Mouse (Mus musculus): ENCODE measurements around the gene Rab43. TPM values are rescaled to one million over a fixed set of nuclear protein-coding genes. Genes with fewer than 3 reads are reported as not detected.
A peak's percentile ranks its signal among the peaks of the same experiment; 100 is the strongest.

The Rab43 gene
- polyA plus RNA-seq, 1 experiment from 2014 or later = 5.8 TPM

DNA sequence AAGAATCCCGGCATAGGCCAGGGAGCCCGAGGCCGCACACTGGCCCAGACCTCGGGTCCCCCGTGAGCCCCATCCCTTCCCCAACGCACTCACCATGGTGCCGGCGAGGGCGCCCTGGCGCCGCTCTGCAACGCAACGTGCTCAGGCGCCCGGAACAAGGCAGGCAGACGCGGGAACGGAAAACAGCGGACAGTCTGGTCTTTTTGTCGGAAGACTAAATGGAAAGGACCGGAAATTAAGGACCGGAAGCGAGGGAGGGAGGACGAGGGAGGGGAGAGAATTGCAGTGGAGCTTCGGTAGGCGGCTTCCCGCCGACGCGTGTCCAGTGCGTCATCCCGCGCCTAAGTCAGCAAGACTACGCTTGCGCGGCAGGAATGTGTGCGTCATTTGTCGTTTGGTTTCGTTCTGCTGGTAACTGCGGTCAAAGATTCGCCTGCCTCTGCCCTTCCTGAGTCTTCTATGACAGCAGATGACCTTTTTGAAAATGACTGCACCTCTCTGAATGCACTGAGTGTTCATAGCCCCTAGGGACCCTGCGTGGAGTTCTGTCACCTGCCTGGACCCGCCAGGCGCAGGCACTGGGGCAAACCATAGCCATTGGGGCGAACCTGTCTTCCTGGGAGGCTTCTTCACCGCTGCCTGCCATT, 26.7 kb upstream of the Rab43 start, which contains the start of gene Isy1:
TSS of gene Isy1 (minus strand) at position 248 of the 647 bp plus-strand sequence.
- Histone ChIP-seq H3K27ac (replicated peaks) (peak within 1 kb of the TSS; percentile 93), H3K9me3 (replicated peaks) (no peaks in the 10 kb centered on the region), H3K27me3 (ENCODE audit: low read depth, poor library complexity, severe bottlenecking) (no peaks in the 10 kb centered on the region), H3K4me1 (peaks cover 23% of the 10 kb centered on the region), H3K4me3 (peak within 1 kb of the TSS; percentile 78), H3K36me3 (peaks cover 57% of the 10 kb centered on the region)
- peak; percentile 95 for DNase-seq (ENCODE audit: low spot score)
- 2% methylated on average over 46 of the region's 46 CpGs for WGBS

DNA sequence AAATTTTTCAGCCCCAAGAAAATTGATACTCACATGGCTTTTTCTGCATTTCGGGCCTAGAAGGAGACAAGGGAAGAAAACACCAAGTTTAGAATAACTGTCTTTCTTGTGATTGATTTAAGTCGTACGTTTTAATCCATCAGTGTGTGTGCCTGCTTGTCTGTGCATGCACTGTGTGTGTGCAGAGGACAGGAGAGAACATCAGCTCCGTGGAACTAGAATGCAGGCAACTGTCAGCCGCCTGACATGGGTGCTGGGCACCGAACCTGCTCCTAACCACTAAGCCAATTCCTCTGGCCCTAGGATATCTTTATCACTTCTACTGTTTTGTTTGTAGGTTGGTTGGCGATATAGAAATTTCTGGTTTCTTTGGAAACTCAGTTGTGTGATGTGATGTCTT, 23.7 kb upstream of the Rab43 start, which contains the start of gene Gm45140:
TSS of gene Gm45140 (minus strand) at position 101 of the 400 bp plus-strand sequence.
- no peak within 1 kb of the TSS for H3K27ac ChIP-seq (replicated peaks)
- WGBS = 96% methylated on average over 7 of the region's 7 CpGs
- no peak for DNase-seq (ENCODE audit: low spot score)
- no peak within 1 kb of the TSS for H3K4me3 ChIP-seq
- H3K36me3 ChIP-seq = peaks cover 59% of the 10 kb centered on the region
- H3K27me3 ChIP-seq (ENCODE audit: low read depth, poor library complexity, severe bottlenecking) = no peaks in the 10 kb centered on the region
- peaks cover 23% of the 10 kb centered on the region for H3K4me1 ChIP-seq
- no peaks in the 10 kb centered on the region for H3K9me3 ChIP-seq (replicated peaks)

DNA sequence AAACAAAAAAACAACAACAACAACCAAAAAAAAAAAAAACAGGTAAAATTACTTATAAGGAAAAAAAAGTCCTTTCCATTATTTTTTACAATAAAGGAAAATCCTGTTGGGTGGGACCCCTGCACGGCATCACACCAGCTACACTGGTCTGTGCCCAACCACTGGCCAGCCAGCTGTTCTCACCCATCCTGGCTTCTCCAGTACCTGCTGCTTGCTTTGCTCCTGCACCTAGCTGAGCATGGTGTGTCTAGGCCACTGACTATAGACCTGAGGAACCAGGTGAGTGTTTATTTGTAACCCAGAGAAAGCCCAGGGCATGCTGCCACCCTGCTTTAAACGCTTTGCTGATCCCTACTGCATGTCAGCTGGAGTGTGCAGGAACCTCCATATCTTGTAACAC, 8.4 kb upstream of the Rab43 start:
- Histone ChIP-seq H3K9me3 (replicated peaks) (no peaks in the 10 kb centered on the region), H3K27ac (replicated peaks) (no peak overlapping the region), H3K36me3 (peaks cover 99% of the 10 kb centered on the region), H3K4me3 (no peak overlapping the region), H3K27me3 (ENCODE audit: low read depth, poor library complexity, severe bottlenecking) (no peaks in the 10 kb centered on the region), H3K4me1 (no peaks in the 10 kb centered on the region)
- DNase-seq (ENCODE audit: low spot score) = no peak
- WGBS = 98% methylated on average over 2 of the region's 2 CpGs

DNA sequence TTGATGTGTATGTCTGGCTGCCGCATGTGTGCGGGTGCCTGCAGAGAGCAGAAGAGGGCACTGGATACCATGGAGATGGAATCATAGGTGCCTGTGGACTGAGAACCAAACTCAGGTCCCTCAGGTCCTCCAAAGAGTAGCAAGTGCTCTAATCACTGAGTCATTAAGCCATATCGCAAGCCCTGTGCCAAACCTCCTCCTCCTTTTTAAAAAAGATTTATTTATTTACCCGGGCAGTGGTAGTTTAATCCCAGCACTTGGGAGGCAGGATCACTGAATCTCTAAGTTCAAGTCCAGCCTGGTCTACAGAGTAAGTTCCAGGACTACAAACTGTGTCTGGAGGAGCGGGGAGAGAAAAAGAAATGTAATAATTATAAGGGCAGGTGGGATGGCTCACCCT, 2.5 kb upstream of the Rab43 start:
- WGBS = 91% methylated on average over 5 of the region's 5 CpGs
- Histone ChIP-seq H3K4me1 (peaks cover 30% of the 10 kb centered on the region), H3K4me3 (no peak overlapping the region), H3K36me3 (peaks cover 63% of the 10 kb centered on the region), H3K27me3 (ENCODE audit: low read depth, poor library complexity, severe bottlenecking) (peaks cover 25% of the 10 kb centered on the region), H3K27ac (replicated peaks) (no peak overlapping the region), H3K9me3 (replicated peaks) (no peaks in the 10 kb centered on the region)
- DNase-seq (ENCODE audit: low spot score) = no peak

DNA sequence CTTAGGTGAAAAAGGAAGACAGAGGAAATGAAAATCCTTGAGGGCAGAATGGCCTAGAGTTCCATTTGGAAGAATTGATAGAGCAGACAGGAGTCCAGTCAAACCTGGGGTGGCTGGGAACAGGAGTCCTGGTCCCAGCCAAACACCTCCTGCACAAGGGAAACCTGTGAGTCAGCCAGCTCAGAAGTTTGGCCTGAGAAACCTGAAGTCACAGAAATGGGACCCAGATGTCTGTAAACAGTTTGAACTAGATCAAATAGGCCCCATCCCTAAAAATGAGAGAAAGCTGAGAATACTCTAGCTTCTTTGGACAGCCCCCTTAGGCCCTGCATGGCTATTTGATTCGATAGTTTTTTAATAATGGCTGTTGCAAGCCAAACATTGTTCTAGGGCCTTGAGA, 692 bp upstream of the Rab43 start:
- DNase-seq (ENCODE audit: low spot score) = no peak
- no peaks in the 10 kb centered on the region for H3K9me3 ChIP-seq (replicated peaks)
- peaks cover 28% of the 10 kb centered on the region for H3K27me3 ChIP-seq (ENCODE audit: low read depth, poor library complexity, severe bottlenecking)
- peaks cover 31% of the 10 kb centered on the region for H3K4me1 ChIP-seq
- WGBS = 83% methylated on average over 1 of the region's 1 CpGs
- H3K4me3 ChIP-seq = peak overlapping the region; percentile 78; the same call in 1 of the 2 replicates
- peaks cover 45% of the 10 kb centered on the region for H3K36me3 ChIP-seq
- H3K27ac ChIP-seq (replicated peaks) = peak overlapping the region; percentile 85; the same call in 1 of the 2 replicates

DNA sequence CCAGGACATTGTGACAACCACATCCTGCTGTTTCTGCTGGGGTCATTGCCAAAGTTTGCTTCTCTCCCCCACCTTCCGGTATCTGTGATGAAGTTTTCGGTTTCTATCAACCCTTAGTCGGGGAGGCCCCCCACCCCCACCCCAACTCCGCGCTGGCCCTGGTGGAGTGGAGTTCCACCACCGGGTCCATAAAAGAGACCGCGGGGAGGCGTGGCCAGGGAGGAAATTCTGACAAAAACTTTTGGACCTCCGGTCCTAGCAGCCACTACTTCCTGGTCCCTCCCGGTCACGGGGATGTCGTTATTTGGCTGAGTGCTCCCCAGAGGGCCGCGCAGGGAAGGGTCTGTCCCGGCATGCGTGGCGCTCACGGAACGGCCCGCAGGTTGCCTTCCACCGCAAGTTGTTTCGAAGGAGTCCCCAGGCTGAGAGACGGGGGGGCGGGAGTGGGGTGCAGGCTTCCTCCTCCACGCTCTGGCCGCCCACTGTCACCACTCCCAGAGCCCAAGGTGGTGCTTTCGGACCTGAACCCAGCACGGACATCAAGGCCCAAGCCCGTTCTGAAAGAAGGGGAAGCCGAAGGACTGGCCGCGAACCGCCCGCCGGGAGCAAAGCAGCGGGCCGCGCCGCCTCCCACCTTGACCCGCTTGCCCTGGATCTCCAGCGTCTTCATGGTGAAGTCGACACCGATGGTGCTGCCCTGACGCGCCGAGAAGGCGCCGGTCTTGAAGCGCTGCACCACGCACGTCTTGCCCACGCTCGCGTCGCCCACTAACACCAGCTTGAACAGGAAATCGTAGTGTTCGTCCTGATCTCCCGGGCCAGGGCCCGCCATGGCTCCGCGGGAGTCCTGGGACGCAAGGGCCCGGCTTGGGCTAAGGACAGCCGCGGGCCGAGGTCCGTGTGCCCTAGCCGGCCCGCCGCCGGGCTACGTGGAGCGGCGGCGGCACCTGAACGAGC, 973 bp downstream of the Rab43 start:
- no peaks in the 10 kb centered on the region for H3K9me3 ChIP-seq (replicated peaks)
- H3K4me3 ChIP-seq = peak overlapping the region; percentile 78
- H3K27ac ChIP-seq (replicated peaks) = peak overlapping the region; percentile 85
- peaks cover 28% of the 10 kb centered on the region for H3K27me3 ChIP-seq (ENCODE audit: low read depth, poor library complexity, severe bottlenecking)
- WGBS = under 1% methylated on average over 77 of the region's 77 CpGs
- H3K36me3 ChIP-seq = peaks cover 28% of the 10 kb centered on the region
- H3K4me1 ChIP-seq = peaks cover 31% of the 10 kb centered on the region
- no peak for DNase-seq (ENCODE audit: low spot score)

DNA sequence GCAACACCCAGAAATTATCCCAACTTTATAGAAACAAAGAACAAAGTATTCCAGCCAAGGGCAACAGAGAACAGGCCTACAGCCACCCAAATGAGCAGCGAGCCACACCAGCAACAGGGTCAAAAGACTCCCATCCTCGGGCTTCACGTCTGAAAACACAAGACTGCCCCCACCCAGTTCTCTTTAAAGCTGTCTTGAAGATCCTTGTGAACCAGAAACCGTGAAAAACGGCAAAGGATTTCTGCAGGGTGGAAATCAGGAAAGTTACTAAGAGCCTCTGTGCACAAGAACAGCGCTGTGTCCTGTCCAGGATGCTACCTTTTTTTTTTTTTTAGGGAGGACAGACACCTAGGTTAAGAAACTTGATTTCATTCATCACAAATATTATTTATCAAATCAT, 1.7 kb downstream of the Rab43 start:
- peak overlapping the region; percentile 78 for H3K4me3 ChIP-seq
- no peaks in the 10 kb centered on the region for H3K9me3 ChIP-seq (replicated peaks)
- peaks cover 31% of the 10 kb centered on the region for H3K4me1 ChIP-seq
- WGBS = 38% methylated on average over 6 of the region's 6 CpGs
- no peak for DNase-seq (ENCODE audit: low spot score)
- H3K27ac ChIP-seq (replicated peaks) = no peak overlapping the region
- peaks cover 28% of the 10 kb centered on the region for H3K27me3 ChIP-seq (ENCODE audit: low read depth, poor library complexity, severe bottlenecking)
- peaks cover 21% of the 10 kb centered on the region for H3K36me3 ChIP-seq

DNA sequence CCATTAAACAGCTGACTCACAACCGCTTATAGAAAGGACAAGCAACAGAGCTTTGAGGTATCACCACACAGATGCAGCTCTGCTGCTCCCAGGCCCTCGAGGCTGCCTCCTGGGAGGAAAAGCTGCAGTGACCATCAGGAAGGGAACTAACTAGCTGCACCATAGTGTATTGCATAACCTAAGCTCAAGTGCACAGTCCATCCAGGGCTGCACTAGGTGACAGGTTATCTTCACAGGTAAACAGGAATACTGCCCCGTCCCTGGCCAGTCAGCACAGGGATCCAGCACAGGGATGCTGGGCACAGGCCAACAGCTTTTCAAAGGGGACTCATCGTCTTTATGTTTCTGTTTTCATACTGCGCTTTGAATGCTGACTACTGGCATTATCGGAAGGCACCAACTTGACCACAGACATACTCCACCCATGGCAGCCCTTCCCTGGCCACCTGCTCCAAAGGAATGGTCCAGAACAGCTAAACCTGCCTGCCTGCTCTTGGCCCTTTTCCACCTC, 2.3 kb downstream of the Rab43 start:
- 89% methylated on average over 6 of the region's 6 CpGs for WGBS
- H3K4me1 ChIP-seq = peaks cover 31% of the 10 kb centered on the region
- DNase-seq (ENCODE audit: low spot score) = no peak
- no peak overlapping the region for H3K4me3 ChIP-seq
- H3K9me3 ChIP-seq (replicated peaks) = no peaks in the 10 kb centered on the region
- peaks cover 28% of the 10 kb centered on the region for H3K27me3 ChIP-seq (ENCODE audit: low read depth, poor library complexity, severe bottlenecking)
- H3K36me3 ChIP-seq = peaks cover 15% of the 10 kb centered on the region
- no peak overlapping the region for H3K27ac ChIP-seq (replicated peaks)

DNA sequence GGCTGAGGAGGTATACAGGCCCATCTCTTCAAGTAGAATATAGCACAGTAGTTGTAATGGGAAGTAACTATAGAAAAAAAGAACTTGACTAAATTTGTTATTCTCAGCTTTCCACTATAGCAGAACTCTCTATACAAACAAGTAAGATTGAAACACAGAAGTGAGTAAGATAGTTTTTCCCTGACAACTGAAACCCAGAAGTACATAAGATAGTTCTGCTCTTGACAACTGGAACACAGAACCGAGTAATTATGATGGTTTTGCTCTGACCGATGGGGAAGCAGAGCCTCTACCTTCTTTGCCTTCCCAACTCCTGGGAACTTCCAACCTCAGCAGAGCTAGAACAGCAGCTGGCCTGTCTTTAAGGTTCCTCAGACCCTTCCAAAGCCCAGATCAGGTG, 2.8 kb downstream of the Rab43 start:
- 98% methylated on average over 2 of the region's 2 CpGs for WGBS

DNA sequence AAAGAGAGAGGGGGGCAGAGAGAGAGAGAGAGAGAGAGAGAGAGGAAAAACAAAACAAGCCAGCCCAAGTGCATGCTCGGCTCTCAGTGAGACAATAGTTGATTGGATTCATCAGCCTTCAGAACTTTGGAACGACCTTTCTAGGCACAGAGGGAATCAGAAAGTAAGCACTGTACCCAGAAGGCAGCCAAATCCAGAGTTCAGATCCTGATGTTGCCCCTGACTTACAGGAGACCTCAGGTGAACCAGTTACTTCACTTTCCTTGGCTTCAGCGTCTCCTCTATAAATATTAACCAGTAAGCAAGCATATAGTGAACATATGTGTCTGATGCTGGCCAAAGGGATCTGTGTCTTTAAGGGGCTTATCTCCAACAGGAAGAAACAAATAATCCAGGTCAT, 3.4 kb downstream of the Rab43 start:
- peaks cover 6% of the 10 kb centered on the region for H3K36me3 ChIP-seq
- DNase-seq (ENCODE audit: low spot score) = no peak
- peaks cover 31% of the 10 kb centered on the region for H3K4me1 ChIP-seq
- H3K4me3 ChIP-seq = no peak overlapping the region
- H3K27ac ChIP-seq (replicated peaks) = no peak overlapping the region
- WGBS = 75% methylated on average over 3 of the region's 3 CpGs
- H3K9me3 ChIP-seq (replicated peaks) = no peaks in the 10 kb centered on the region
- peaks cover 24% of the 10 kb centered on the region for H3K27me3 ChIP-seq (ENCODE audit: low read depth, poor library complexity, severe bottlenecking)

More for the DNA sequence above, 2.8 kb downstream of the Rab43 start:
- H3K4me1 ChIP-seq = peaks cover 31% of the 10 kb centered on the region
- peaks cover 28% of the 10 kb centered on the region for H3K27me3 ChIP-seq (ENCODE audit: low read depth, poor library complexity, severe bottlenecking)
- H3K27ac ChIP-seq (replicated peaks) = no peak overlapping the region
- no peaks in the 10 kb centered on the region for H3K9me3 ChIP-seq (replicated peaks)
- DNase-seq (ENCODE audit: low spot score) = no peak
- H3K4me3 ChIP-seq = no peak overlapping the region
- peaks cover 11% of the 10 kb centered on the region for H3K36me3 ChIP-seq

DNA sequence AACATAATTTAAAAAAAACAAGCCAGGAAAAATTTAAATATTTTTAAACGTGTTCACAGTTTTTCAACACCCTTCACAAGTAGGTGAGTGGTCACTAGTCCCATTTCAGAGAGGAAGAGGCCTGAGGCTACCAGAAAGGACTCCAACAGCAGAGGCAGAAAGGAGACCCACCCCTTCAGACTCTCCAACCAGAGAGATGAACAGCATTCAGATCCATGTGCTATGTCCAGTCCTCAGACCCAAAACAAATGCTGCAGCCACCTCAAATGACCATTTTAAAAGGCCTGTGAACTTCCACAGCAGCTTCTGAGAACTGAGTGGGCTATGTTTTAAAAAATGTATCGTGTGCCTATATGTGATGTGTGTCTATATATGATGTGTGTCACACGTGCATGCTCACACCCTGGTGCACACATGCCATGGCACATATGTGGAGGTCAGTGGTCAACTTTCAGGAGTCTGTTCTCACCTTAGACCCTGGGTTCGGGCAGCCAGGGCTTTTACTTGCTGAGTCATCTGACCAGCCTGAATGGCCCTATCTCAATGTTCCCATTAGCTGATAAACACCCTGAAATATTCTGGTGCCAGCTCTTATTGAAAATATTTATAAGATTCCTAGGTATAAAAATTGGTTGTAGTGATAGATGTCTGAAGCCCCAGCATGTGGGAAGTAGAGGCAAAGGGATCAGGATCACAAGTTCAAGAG, 4.1 kb downstream of the Rab43 start:
- DNase-seq (ENCODE audit: low spot score) = no peak
- 88% methylated on average over 4 of the region's 4 CpGs for WGBS

DNA sequence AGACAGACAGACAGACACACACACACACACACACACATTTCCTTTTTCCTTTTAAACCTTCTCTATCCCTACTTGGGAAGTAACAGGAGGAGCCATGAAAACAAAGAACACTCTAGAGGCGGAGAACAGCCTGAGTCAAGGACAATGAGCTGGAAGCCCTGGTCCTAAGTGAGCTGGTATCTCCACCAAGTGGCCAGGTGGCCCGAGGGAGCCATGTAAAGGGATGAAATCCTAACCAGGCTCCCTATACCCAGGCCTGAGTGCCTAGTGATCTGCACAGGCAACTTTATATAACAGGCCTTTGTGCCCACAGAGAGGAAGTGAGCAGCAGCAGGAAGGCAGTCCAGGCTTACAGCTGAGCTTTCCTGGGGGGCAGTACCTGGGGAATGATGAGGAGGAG, 5.1 kb downstream of the Rab43 start:
- no peak overlapping the region for H3K27ac ChIP-seq (replicated peaks)
- peaks cover 15% of the 10 kb centered on the region for H3K27me3 ChIP-seq (ENCODE audit: low read depth, poor library complexity, severe bottlenecking)
- DNase-seq (ENCODE audit: low spot score) = no peak
- H3K4me3 ChIP-seq = no peak overlapping the region
- H3K9me3 ChIP-seq (replicated peaks) = no peaks in the 10 kb centered on the region
- H3K4me1 ChIP-seq = peaks cover 22% of the 10 kb centered on the region
- peaks cover 3% of the 10 kb centered on the region; the same call in 1 of the 2 replicates for H3K36me3 ChIP-seq
- WGBS = 57% methylated on average over 2 of the region's 2 CpGs

More for the DNA sequence above, 4.1 kb downstream of the Rab43 start:
- H3K27me3 ChIP-seq (ENCODE audit: low read depth, poor library complexity, severe bottlenecking) = peaks cover 18% of the 10 kb centered on the region
- no peak overlapping the region for H3K27ac ChIP-seq (replicated peaks)
- peaks cover under 1% of the 10 kb centered on the region; the same call in 1 of the 2 replicates for H3K36me3 ChIP-seq
- H3K4me3 ChIP-seq = no peak overlapping the region
- no peaks in the 10 kb centered on the region for H3K9me3 ChIP-seq (replicated peaks)
- H3K4me1 ChIP-seq = peaks cover 31% of the 10 kb centered on the region

All from midbrain, embryonic 10.5 days (tissue).